Mouse (Mus musculus): ENCODE results near the gene Camk2d.
A peak's percentile ranks its signal among the peaks of the same experiment; 100 is the strongest.

The Camk2d gene

DNA sequence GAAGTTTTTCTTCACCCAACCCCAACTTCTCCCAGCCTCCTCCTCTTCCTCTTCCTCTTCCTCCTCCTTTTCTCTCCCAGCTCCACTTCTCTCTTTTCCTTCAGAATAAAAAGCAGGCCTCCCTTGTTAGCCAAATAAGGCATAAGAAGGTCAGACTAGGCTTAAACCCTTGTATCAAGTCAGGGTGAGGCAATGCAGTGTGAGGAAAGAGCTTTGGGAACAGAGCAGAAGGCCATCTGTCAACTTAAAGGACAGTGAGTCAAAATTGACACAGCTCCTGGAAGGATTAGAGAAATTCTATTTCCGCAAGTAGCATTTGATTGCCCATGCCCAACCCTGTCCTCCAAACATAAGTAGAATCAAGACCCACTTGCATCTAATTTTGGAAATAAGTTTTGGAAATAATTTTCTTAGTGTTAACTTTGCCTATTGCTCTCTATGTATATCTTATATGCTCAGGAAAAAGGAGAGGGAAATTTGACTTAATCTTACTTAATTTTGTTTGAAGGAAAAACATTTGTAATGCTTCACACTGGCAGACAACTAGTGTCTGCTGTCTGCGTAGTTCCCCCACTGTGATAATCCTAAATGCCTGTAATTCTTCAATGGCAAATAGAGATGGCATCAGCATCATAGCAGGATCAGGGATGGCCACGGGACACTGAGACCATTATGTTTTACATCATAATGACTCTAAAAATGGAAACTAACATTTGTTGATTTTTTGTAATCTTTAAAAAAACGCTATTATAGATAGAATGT, 16.8 kb downstream of the Camk2d start:
- DNase-seq (ENCODE audit: low spot score in 2 of 2): no peak

GRCm38 (mm10) chr3:126613510-126614128, 17.5 kb downstream of the Camk2d start:
- no peak for DNase-seq (ENCODE audit: low spot score in 2 of 2)

- no peak for DNase-seq (ENCODE audit: low spot score in 2 of 2)
These were observed 19.2 kb downstream of the Camk2d start for GRCm38 (mm10) chr3:126615306-126615705.

GRCm38 (mm10) chr3:126620152-126620551, 24.1 kb downstream of the Camk2d start:
- no peak for DNase-seq (ENCODE audit: low spot score in 2 of 2)

GRCm38 (mm10) chr3:126622509-126622908, 26.4 kb downstream of the Camk2d start:
- no peak for DNase-seq (ENCODE audit: low spot score in 2 of 2)

GRCm38 (mm10) chr3:126624994-126625763, 29.1 kb downstream of the Camk2d start:
- no peak for DNase-seq (ENCODE audit: low spot score in 2 of 2)

DNA sequence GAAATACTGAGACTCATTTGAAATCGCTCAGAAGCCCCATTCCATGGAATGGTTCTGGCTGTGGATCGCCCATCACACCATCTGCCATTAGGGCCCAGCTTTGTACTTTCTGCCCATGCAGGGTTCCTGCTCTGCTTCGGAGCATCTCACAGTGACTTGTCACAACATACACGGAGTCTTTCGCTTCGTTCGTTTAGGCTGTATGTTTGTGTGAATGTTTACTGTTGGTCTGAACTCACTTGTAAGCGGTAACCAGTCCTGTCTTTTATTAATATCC, 29.6 kb downstream of the Camk2d start:
- DNase-seq (ENCODE audit: low spot score in 2 of 2): no peak

DNA sequence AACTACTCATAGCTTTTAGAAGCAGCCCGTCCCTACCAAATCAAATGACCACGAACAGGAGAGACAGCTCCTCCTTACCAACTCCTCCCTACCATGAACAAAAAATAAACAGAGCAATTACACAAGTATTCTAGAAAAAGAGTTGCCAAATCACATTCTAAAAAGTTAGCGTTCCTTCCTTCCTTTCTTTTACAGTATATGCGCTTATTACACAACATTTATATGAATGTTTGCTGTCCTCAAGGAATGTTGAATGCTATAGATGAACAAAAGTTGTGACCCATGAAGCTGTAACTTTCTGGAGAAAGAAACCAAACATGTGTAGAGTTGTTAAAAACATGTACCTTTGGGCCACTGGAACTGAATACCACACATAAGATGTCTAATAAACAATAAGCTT, 31.9 kb downstream of the Camk2d start:
- no peak for DNase-seq (ENCODE audit: low spot score in 2 of 2)

- DNase-seq (ENCODE audit: low spot score in 2 of 2): no peak
These were observed 32.3 kb downstream of the Camk2d start for GRCm38 (mm10) chr3:126628380-126628779.

- DNase-seq (ENCODE audit: low spot score in 2 of 2): no peak
These were observed 32.9 kb downstream of the Camk2d start for GRCm38 (mm10) chr3:126629040-126629439.

DNA sequence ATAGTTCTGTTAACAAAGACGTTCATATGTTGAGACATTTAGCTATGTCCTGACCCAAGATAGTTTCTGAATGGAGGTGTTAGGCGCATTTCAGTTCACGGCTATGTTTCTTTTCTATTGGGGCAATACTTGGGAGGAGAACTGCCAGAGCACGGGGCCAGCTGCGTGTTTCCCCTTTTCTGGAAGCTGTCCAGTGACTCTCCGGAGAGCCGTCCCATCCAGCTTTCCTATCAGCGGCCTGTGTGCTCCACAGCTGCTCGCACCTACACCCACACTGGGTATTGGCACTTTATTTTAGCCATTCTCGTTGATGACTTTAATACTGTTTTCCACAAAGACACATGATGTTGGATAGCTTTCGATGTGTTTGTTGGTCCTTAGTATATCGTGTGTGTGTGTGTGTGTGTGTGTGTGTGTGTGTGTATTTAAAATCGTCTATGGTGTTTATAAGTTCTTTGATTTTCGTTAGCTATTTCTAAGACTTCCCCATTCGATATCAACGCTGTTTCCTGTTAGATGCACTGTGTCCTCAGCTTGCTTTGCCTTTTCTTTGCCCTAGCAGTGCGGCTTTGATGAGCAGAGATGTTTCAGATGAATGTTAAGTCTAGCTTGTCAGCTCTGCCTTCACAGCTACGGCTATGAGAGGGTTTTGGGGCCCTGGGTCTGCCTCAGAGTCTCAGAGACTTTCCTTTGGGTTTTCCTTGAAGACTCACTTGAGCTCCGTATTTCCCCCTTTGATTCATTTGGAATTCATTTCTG, 34.2 kb downstream of the Camk2d start:
- no peak for DNase-seq (ENCODE audit: low spot score in 2 of 2)

DNA sequence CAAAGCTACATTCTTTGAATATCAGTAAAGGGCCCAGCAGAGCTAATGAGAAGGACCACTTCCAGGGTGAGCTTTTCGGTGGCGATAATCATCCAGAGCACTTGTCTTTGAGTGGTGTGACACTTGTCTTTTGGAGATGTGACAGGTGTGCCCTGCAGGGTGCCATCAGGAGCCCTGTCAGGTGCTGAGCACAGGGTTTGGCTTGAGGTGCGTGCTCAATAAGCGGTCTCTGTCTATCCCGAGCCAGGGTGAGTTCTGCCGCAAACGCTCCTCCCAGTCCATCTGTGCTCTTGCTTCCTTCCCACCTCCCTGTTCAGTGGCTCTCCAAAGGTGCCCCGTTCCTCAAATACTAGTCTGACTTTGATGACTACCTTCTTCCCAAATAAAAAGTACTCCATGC, 35.5 kb downstream of the Camk2d start:
- DNase-seq (ENCODE audit: low spot score in 2 of 2): no peak

- no peak for DNase-seq (ENCODE audit: low spot score in 2 of 2)
These were observed 36.5 kb downstream of the Camk2d start for GRCm38 (mm10) chr3:126632580-126632979.

GRCm38 (mm10) chr3:126634171-126634570, 38.1 kb downstream of the Camk2d start:
- DNase-seq (ENCODE audit: low spot score in 2 of 2): no peak

DNA sequence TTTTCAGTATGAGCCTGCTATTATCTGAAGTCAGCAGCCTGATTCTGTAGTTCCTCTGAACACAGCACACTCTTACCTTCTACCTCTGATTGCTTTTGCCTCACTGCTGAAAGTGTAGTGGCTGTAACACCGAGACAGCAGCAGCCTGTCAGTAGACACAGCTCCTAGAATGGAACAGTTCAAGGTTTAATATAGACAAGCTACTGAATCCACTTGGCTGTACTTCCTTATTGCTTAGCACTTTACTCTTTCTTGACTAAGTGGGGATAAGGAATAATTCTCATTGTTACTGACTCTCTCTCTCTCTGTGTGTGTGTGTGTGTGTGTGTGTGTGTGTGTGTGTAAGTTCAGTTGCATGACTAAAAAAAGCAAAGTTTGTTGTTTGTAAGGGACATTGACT, 42.2 kb downstream of the Camk2d start:
- no peak for DNase-seq (ENCODE audit: low spot score in 2 of 2)

DNA sequence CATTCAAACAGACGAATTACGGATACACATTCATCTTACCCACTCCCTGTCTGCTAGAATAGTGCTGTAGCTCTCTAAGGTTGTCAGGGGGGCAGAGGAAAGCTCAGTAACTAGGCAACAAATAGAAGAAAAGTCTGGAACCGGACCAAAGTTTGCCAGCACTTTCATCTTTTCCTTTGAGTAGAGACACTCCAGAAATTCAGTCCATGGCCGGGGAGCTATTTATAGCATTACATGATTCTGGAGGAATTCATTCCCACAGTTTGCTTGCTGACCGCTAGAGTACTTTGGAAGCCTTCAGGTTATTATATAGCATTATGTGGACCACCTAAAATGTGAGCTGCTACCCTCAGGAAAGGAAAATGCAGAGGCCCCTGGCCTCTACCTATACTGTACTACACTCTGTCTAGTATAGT, 43.0 kb downstream of the Camk2d start:
- peak in 1 of 2 experiments; percentile 26 for DNase-seq (ENCODE audit: low spot score in 2 of 2)

- no peak for DNase-seq (ENCODE audit: low spot score in 2 of 2)
These were observed 44.5 kb downstream of the Camk2d start for GRCm38 (mm10) chr3:126640443-126641251.

GRCm38 (mm10) chr3:126641451-126641850, 45.3 kb downstream of the Camk2d start:
- DNase-seq (ENCODE audit: low spot score in 2 of 2): no peak

- DNase-seq (ENCODE audit: low spot score in 2 of 2): no peak
These were observed 47.2 kb downstream of the Camk2d start for GRCm38 (mm10) chr3:126643071-126644010.

- DNase-seq (ENCODE audit: low spot score in 2 of 2): no peak
These were observed 54.2 kb downstream of the Camk2d start for GRCm38 (mm10) chr3:126650332-126650731.
